Comparison of ENCODE assay signal across 35 mouse cellular contexts in genomic region chr14:54439155-54439554, GRCm38 (mm10).
"Had no signal": no experiment of that assay in that cellular context is flagged by ENCODE, and none has a peak within 500 bp of the region (broad histone marks: within the 10 kb centered on the region; RNA-seq: fewer than 3 reads in every experiment).

No protein-coding gene starts in this region.

- H3K27ac ChIP-seq: heart, embryonic 10.5 days; heart, embryonic 13.5 days; heart, embryonic 15.5 days; hindbrain, embryonic 10.5 days; hindbrain, embryonic 12.5 days; hindbrain, embryonic 13.5 days; hindbrain, embryonic 14.5 days; hindbrain, embryonic 15.5 days; hindbrain, postnatal 0 days; intestine, embryonic 15.5 days; kidney, embryonic 15.5 days; kidney, postnatal 0 days; layer of hippocampus, adult 2 months had no signal

- H3K4me2 ChIP-seq: heart, embryonic 11.5 days; heart, embryonic 12.5 days; heart, embryonic 13.5 days; heart, embryonic 15.5 days; hindbrain, embryonic 12.5 days; hindbrain, embryonic 13.5 days; hindbrain, embryonic 14.5 days; hindbrain, embryonic 15.5 days; intestine, embryonic 15.5 days; kidney, embryonic 15.5 days had no signal

- H3K9me3 ChIP-seq: heart, embryonic 10.5 days; heart, embryonic 12.5 days; heart, embryonic 13.5 days; heart, embryonic 15.5 days; hindbrain, embryonic 10.5 days; hindbrain, embryonic 12.5 days; hindbrain, embryonic 13.5 days; hindbrain, embryonic 15.5 days; intestine, embryonic 15.5 days; kidney, embryonic 15.5 days had no signal

- H3K9ac ChIP-seq: heart, embryonic 12.5 days; heart, embryonic 13.5 days; heart, embryonic 15.5 days; hindbrain, embryonic 12.5 days; hindbrain, embryonic 13.5 days; hindbrain, embryonic 14.5 days; hindbrain, embryonic 15.5 days; intestine, embryonic 15.5 days; kidney, embryonic 15.5 days had no signal

- H3K36me3 ChIP-seq: hindbrain, embryonic 15.5 days had no signal

- DNase-seq: heart, postnatal 10 days; heart, postnatal 14 days; heart, postnatal 36 days; heart, postnatal 4 days; kidney, adult 11 months; kidney, adult 18-20 months; kidney, adult 2 months; kidney, adult 8-10 months; kidney, adult 9 months; kidney, postnatal 10 days; kidney, postnatal 14 days; kidney, postnatal 25 days; kidney, postnatal 36 days; kidney, postnatal 4 days; layer of hippocampus, adult 9-11 months; layer of hippocampus, postnatal 36 days had no signal

- H3K4me3 ChIP-seq: heart, embryonic 10.5 days; heart, embryonic 12.5 days; heart, embryonic 13.5 days; heart, embryonic 15.5 days; hindbrain, embryonic 10.5 days; hindbrain, embryonic 12.5 days; hindbrain, embryonic 13.5 days; hindbrain, embryonic 15.5 days; intestine, embryonic 15.5 days; kidney, embryonic 15.5 days; layer of hippocampus, adult 2 months had no signal

- ATAC-seq: hindbrain, embryonic 16.5 days; hindbrain, postnatal 0 days; inflammation-experienced regulatory T-cells, adult 6 months; intestine, embryonic 15.5 days; intestine, embryonic 16.5 days; intestine, postnatal 0 days had no signal

- H3K27me3 ChIP-seq: heart, embryonic 12.5 days; heart, embryonic 13.5 days; heart, embryonic 15.5 days; hindbrain, embryonic 12.5 days; hindbrain, embryonic 13.5 days; hindbrain, embryonic 15.5 days; intestine, embryonic 15.5 days; kidney, embryonic 15.5 days had no signal
